Mouse (Mus musculus): ENCODE measurements around the gene Als2.

Als2 gene

GRCm38 (mm10) chr1:59212076-59212779, 24.8 kb downstream of the Als2 start:
- no peak for DNase-seq (ENCODE audit: low read depth)

DNA sequence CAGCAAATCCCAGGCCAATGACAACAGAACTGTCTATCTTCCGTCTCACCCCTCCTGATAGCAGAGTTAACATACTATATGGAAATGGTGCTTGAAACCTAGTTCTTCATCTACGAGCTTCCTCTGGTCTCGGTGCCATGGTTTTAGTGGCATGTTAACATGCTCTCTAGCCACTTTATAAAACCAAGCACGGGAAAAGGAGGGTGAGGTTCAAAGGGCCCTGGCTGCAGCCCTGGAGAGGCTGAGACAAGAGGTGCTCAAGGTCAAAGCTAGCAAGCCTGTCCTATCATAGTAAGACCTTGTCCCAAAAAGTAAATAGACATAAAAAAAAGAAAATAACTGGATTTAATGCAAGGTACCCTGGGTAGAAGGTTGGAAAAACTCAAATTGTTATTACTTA, 25.4 kb downstream of the Als2 start:
- DNase-seq (ENCODE audit: low read depth) = no peak

- no peak for DNase-seq (ENCODE audit: low read depth)
These were observed 28.7 kb downstream of the Als2 start for GRCm38 (mm10) chr1:59208331-59208730.

- DNase-seq (ENCODE audit: low read depth) = no peak
These were observed 32.5 kb downstream of the Als2 start for GRCm38 (mm10) chr1:59204489-59204888.

GRCm38 (mm10) chr1:59202367-59202766, 34.7 kb downstream of the Als2 start:
- DNase-seq (ENCODE audit: low read depth) = no peak

DNA sequence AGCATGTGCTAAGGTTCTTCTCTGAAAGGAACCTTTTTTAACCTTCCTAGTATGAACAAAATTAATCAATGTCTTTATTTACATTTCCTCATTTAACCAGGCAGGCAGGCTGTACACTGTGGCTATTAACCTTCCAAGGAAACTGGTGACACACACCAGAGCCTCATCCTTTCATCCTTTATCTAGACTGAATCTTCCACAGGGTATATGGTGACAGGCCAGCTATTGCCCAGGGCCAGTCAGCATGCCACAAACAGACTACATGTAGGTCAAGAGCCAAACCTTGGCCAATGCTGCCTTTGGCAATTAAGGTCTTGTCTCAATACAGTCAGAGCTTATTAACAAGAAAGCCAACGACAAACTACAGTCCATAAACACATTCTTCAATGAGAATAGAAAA, 35.5 kb downstream of the Als2 start:
- DNase-seq (ENCODE audit: low read depth) = no peak

DNA sequence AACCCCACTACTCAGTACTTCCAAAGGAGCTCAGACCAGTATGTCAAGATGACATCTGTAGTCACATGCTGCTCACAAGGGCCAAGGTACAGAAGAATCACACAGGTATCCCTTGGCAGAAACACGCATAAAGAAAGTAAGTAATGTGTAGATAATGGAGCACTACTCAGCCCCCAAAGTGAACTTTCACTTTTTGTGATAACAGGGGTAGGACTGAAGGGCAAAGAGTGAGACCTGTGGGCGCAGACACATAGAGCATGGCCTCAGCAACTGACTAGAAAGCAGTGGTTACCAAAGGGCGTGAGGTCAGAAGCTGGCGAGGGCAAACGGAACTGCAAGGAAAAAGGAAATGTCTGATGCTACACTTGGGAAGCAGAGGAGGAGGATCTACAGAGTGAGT, 36.1 kb downstream of the Als2 start:
- no peak for DNase-seq (ENCODE audit: low read depth)

- DNase-seq (ENCODE audit: low read depth) = no peak
These were observed 42.1 kb downstream of the Als2 start for GRCm38 (mm10) chr1:59194979-59195378.

DNA sequence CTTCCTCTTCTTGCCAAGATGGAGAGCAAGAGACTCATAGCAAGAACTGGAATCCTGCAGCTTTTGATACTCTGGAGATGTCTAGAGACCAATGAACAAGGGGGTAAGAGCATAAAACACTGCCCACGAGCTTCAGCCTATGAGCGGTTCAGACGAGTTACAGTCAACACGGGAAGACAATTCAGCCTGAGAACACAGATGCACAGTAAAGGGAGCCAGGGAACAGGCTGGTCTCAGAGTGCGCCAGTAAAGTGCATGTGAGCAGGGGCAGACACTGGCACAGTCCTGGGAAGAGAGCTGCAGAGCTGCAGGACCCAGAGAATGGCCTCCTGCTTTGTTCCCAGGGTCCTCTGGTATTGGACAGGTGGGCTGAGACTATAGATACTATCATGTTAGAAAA, 49.2 kb downstream of the Als2 start:
- DNase-seq (ENCODE audit: low read depth) = no peak

GRCm38 (mm10) chr1:59186317-59186716, 50.7 kb downstream of the Als2 start:
- no peak for DNase-seq (ENCODE audit: low read depth)

DNA sequence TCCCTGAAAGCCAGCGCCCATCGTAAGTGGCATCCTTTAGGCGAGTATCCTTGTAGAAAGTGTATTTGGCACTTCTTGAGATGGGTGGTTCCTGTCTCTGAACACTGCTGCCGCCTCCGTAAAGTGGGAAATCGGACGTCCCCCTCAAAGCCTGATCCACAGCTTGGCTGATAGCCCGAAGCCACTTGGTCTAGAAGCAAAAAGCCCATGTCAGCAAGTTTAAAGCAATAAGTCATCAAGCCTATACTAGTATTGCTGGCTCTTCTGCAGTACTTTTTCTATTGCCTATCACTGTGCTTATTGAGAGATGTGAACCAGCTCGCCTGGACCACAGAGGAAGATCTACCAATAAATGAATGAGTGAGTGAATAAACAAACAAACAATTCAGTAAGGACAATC, 51.6 kb downstream of the Als2 start:
- DNase-seq (ENCODE audit: low read depth) = no peak

GRCm38 (mm10) chr1:59183045-59183444, 54.0 kb downstream of the Als2 start:
- no peak for DNase-seq (ENCODE audit: low read depth)

DNA sequence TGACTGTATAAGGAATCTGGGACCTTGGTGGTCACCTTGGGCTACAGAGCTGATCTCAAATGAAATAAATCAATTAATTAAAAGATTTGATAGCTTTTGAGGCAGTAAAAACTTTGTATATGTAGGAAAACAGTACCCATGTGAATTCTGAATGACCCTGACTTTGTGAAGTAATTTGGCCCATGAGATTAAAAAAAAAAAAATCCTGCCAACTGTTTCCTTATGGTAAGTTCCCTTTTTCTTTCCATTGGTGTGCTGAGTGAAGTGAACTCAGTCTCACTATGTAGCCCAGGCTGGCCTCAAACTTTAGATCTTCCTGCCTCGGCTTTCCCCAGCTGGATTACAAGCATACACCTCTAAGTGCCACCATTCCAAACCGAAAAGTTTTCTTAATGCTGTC, 54.7 kb downstream of the Als2 start:
- no peak for DNase-seq (ENCODE audit: low read depth)

DNA sequence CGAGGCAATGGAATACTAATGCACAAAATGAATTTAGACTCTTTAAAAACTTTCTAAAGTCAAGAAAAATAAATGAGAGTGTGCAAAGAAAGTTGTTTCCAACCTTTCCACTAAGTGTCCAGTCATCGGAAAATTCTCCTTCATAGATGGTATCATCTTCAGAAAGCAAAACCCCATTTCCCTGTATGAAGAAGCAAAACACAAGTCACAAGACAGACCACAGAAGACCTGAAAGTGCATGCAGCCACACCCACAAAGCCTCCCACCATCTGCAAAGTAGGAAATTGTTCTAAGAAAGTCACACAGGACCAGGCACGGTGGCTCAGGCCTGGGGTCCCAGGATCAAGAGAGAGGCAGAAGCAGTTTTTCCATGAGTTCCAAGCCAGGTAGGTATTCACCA, 57.0 kb downstream of the Als2 start:
- DNase-seq (ENCODE audit: low read depth) = no peak

GRCm38 (mm10) chr1:59178401-59178800, 58.6 kb downstream of the Als2 start:
- no peak for DNase-seq (ENCODE audit: low read depth)

DNA sequence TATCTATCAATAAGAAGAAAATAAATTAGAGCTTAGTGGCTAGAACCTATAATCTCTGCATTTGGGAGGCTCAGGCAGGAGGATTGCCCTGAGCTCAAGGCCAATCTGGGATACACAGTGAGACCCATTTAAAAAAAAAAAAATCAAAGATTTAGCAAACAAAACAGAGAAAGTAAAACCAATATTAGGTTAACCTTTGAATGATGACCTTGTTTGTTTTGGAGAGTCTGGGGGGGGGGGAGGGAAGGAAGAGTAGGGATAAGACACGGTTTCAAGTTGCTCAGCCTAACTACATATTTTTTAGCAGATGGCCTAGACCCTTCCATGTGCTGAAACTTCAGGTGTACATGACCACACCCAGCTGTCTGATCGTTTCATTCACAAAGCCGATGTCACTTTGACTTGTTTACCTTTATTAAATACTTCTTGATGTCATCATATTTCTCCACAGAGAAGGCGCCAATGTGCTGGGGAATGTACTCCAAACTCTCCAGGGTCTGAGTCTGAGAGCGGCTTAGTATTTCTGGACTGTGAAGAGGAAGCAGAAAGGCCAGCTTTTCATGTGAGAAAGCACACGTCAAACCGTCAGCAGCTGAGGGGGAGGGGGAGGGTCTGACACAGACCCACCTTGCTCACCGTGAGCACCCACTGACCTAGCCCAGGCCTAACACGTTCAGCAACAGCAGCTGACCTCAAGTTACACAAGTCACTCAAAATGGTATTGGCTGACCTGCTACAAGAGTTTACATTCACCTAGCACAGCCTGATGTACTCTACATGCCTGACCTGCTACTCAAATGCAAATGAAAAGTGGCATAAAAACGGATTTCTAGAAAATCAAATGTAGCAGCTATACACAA, 62.3 kb downstream of the Als2 start:
- no peak for DNase-seq (ENCODE audit: low read depth)

GRCm38 (mm10) chr1:59173023-59173422, 64.0 kb downstream of the Als2 start:
- no peak for DNase-seq (ENCODE audit: low read depth)

- DNase-seq (ENCODE audit: low read depth) = no peak
These were observed 65.2 kb downstream of the Als2 start for GRCm38 (mm10) chr1:59171875-59172274.

DNA sequence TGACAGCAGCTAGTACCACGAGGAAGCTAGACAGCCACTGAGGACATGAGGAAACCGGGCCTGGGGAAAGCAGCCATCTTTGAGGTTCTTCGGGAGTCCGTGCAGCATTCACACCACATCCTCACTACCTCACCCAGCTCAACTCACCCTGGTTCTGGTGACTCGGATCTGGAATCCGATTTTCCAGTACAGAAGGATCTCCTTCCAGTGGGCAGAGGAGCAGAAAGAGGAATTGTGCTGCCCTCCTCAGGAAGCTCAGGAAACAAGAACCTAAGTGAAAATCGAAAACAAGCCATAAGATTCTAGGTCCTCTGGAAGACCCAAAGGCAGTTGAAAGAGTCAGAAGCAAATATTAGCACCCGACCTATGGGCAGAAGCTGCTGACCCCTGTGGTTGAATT, 66.7 kb downstream of the Als2 start:
- DNase-seq (ENCODE audit: low read depth) = no peak

- DNase-seq (ENCODE audit: low read depth) = no peak
These were observed 67.4 kb downstream of the Als2 start for GRCm38 (mm10) chr1:59169586-59169985.

DNA sequence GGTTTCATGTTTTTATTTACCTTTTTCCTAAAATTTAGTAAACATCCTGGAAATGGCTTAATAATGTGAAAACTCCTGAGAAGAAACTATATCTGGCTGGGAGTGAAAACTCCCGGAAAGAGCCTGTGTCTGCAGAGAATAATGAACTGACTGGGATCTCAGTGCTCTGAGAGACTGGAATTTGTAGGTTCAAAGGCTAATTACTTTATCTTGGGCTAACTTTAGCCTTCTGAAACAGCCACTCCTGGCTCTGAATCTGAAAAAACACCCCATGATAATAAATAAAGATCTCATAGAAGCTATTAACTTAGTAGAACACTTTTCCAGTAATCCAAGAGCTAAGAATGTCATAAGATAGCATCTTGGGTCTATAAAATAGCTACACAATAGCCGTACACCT, 68.5 kb downstream of the Als2 start:
- no peak for DNase-seq (ENCODE audit: low read depth)

GRCm38 (mm10) chr1:59167654-59168425, 69.2 kb downstream of the Als2 start:
- no peak for DNase-seq (ENCODE audit: low read depth)
